In the genomic region with DNA sequence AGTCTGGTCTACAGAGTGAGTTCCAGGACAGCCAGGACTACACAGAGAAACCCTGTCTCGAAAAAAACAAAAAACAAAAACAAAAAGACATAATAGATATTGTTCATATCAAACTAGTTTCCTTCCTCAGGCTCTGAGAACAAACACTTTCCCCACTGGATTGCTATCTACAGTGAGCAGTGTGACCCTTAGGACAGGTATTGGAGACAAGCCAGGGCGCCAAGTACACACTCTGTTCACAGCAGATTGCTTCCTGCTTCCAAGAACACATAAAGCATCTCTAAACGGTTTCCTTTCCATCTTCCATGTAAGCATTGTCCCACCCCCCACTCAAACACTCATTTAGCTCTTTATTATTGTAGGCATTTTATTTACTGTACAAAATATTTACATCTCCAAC, we compare ENCODE assay signal across 27 mouse cellular contexts. TPM values are rescaled to one million over a fixed set of nuclear protein-coding genes. Genes with fewer than 3 reads are reported as not detected.
DNase-seq lines count a peak whose midpoint lies in the region; ATAC-seq and TF ChIP-seq lines count a peak whose summit lies in the region.
"Had no signal": no experiment of that assay in that cellular context is flagged by ENCODE, and none has a peak within 500 bp of the region (broad histone marks: within the 10 kb centered on the region; RNA-seq: fewer than 3 reads in every experiment).

No protein-coding gene starts in this region.

- peak in 1 of 2 experiments; percentile 29; a peak in 1 of 4 replicates for TF ChIP-seq EP300 in MEL (IDR thresholded peaks at IDR 0.05; ENCODE audit: low read depth in 1 of 2, low read length in 2 of 2)

- H3K4me3 ChIP-seq in kidney, adult 2 months (ENCODE audit: insufficient read depth, low read depth, low read length): no peak overlapping the region
- no peak overlapping the region for H3K4me3 ChIP-seq in MEL (ENCODE audit: control insufficient read depth in 1 of 2, insufficient read depth in 1 of 2, low read depth in 2 of 2, low read length in 2 of 2)
- H3K4me3 ChIP-seq in midbrain, embryonic 13.5 days (replicated peaks): no peak overlapping the region
- H3K4me3 ChIP-seq: embryonic facial prominence, embryonic 13.5 days; embryonic facial prominence, embryonic 15.5 days; erythroblast, embryonic 14.5 days; forebrain, embryonic 10.5 days; forebrain, embryonic 12.5 days had no signal

- no peak for TF ChIP-seq CTCF in kidney, adult 2 months (conservative IDR thresholded peaks at IDR 0.05; ENCODE audit: insufficient read depth, insufficient read length, low read depth, low read length)
- TF ChIP-seq CTCF in MEL (IDR thresholded peaks at IDR 0.05 in 2 of 3, conservative IDR thresholded peaks at IDR 0.05 in 1 of 3; ENCODE audit: control insufficient read depth in 1 of 3, insufficient read depth in 1 of 3, low read depth in 2 of 3, low read length in 3 of 3, poor library complexity in 1 of 3, severe bottlenecking in 1 of 3): no peak

- no peaks in the 10 kb centered on the region for H3K79me2 ChIP-seq in MEL (ENCODE audit: control insufficient read depth, insufficient read depth, low read length, poor library complexity)

- no peak for TF ChIP-seq RAD21 in MEL (IDR thresholded peaks at IDR 0.05; ENCODE audit: low read depth, low read length)

- no peaks in the 10 kb centered on the region for H3K9me3 ChIP-seq in MEL (replicated peaks; ENCODE audit: insufficient read depth, low read length)
- H3K9me3 ChIP-seq in midbrain, embryonic 13.5 days: no peaks in the 10 kb centered on the region
- H3K9me3 ChIP-seq: embryonic facial prominence, embryonic 13.5 days; embryonic facial prominence, embryonic 15.5 days; forebrain, embryonic 10.5 days; forebrain, embryonic 12.5 days; G1E had no signal

- DNase-seq in kidney, adult 2 months: peak; percentile 4
- no peak for DNase-seq in kidney, postnatal 4 days
- peak; percentile 49 for DNase-seq in MEL (ENCODE audit: low read depth, low spot score)
- no peak for DNase-seq in heart, postnatal 4 days
- DNase-seq: adrenal gland, adult 8-10 months; adrenal gland, postnatal 14 days; adrenal gland, postnatal 36 days; B cell, adult 2 months; cerebellum, adult 11-12 months; cerebellum, adult 2 months; cerebellum, adult 9-10 months; cerebellum, postnatal 10 days; cerebellum, postnatal 25 days had no signal

- no peak overlapping the region for H3K9ac ChIP-seq in MEL (ENCODE audit: control insufficient read depth, low read depth, low read length, poor library complexity, severe bottlenecking)
- no peak overlapping the region for H3K9ac ChIP-seq in midbrain, embryonic 13.5 days (replicated peaks)
- H3K9ac ChIP-seq: embryonic facial prominence, embryonic 13.5 days; embryonic facial prominence, embryonic 15.5 days; forebrain, embryonic 12.5 days had no signal

- H3K27ac ChIP-seq in kidney, adult 2 months (ENCODE audit: insufficient read depth, low read depth, low read length): no peak overlapping the region
- H3K27ac ChIP-seq in MEL (ENCODE audit: control insufficient read depth, low read depth, low read length): no peak overlapping the region
- H3K27ac ChIP-seq in midbrain, embryonic 13.5 days: no peak overlapping the region
- H3K27ac ChIP-seq: embryonic facial prominence, embryonic 13.5 days; embryonic facial prominence, embryonic 15.5 days; forebrain, embryonic 10.5 days; forebrain, embryonic 12.5 days had no signal

- H3K36me3 ChIP-seq in kidney, adult 2 months (ENCODE audit: control insufficient read depth, insufficient read depth, low read length): no peaks in the 10 kb centered on the region
- peaks cover 7 to 10% of the 10 kb centered on the region in 2 experiments for H3K36me3 ChIP-seq in MEL (ENCODE audit: control insufficient read depth in 1 of 2, insufficient read depth in 2 of 2, low read length in 2 of 2)
- peaks cover 62% of the 10 kb centered on the region for H3K36me3 ChIP-seq in midbrain, embryonic 13.5 days

- no peaks in the 10 kb centered on the region for H3K4me1 ChIP-seq in kidney, adult 2 months (ENCODE audit: control insufficient read depth, insufficient read depth, low read length)
- peaks cover 0 to 4% of the 10 kb centered on the region in 2 experiments; a peak in 2 of 4 replicates for H3K4me1 ChIP-seq in MEL (ENCODE audit: control insufficient read depth in 1 of 2, insufficient read depth in 2 of 2, low read length in 2 of 2)
- no peaks in the 10 kb centered on the region for H3K4me1 ChIP-seq in midbrain, embryonic 13.5 days (replicated peaks)
- H3K4me1 ChIP-seq: forebrain, embryonic 12.5 days had no signal

- no peaks in the 10 kb centered on the region for H3K27me3 ChIP-seq in kidney, adult 2 months (replicated peaks; ENCODE audit: control insufficient read depth, insufficient read depth, low read length)
- no peaks in the 10 kb centered on the region for H3K27me3 ChIP-seq in MEL (ENCODE audit: control insufficient read depth in 1 of 2, insufficient read depth in 2 of 2, low read length in 2 of 2)
- H3K27me3 ChIP-seq in midbrain, embryonic 13.5 days: no peaks in the 10 kb centered on the region
- H3K27me3 ChIP-seq: CH12.LX; embryonic facial prominence, embryonic 13.5 days; embryonic facial prominence, embryonic 15.5 days; forebrain, embryonic 12.5 days; Patski had no signal

- no peak overlapping the region for H3K4me2 ChIP-seq in midbrain, embryonic 13.5 days (replicated peaks)
- H3K4me2 ChIP-seq: embryonic facial prominence, embryonic 13.5 days; embryonic facial prominence, embryonic 15.5 days; forebrain, embryonic 12.5 days had no signal

- WGBS in kidney, adult 2 months: 52% methylated on average over 3 of the region's 3 CpGs
- WGBS in midbrain, embryonic 13.5 days: 92% methylated on average over 3 of the region's 3 CpGs

- TF ChIP-seq POLR2A in kidney, adult 2 months (IDR thresholded peaks at IDR 0.05; ENCODE audit: low read depth, low read length): no peak
- TF ChIP-seq POLR2A in MEL (IDR thresholded peaks at IDR 0.05; ENCODE audit: control insufficient read depth in 1 of 2, insufficient read depth in 1 of 2, low read depth in 1 of 2, low read length in 2 of 2, poor library complexity in 1 of 2): no peak

- peak; percentile 63 for ATAC-seq in megakaryocyte progenitor cell, adult 5-6 weeks (replicated peaks; ENCODE audit: poor library complexity)
- ATAC-seq in midbrain, embryonic 13.5 days: no peak
- ATAC-seq: activated CD4-positive, CD25-positive, alpha-beta regulatory T cell, adult 4 months; CD4-positive, CD25-positive, alpha-beta regulatory T cell, adult 4 months; forebrain, embryonic 14.5 days; forebrain, embryonic 16.5 days; Patski had no signal

TF ChIP-seq in MEL, 35 proteins besides CTCF, POLR2A, EP300 and RAD21:
- TF ChIP-seq TAL1 (IDR thresholded peaks at IDR 0.05; ENCODE audit: low read length) (peak; percentile 17; the same call in 1 of the 2 replicates), MAZ (IDR thresholded peaks at IDR 0.05; ENCODE audit: low read depth, low read length) (no peak), POLR2AphosphoS5 (IDR thresholded peaks at IDR 0.05; ENCODE audit: borderline replicate concordance, low read depth, low read length) (no peak), GATA1 (IDR thresholded peaks at IDR 0.05; ENCODE audit: low read depth, low read length) (0 out of 2 replicates have a peak, but pooled peaks have one; percentile 31), ETS1 (IDR thresholded peaks at IDR 0.05; ENCODE audit: low read depth, low read length) (no peak), MXI1 (IDR thresholded peaks at IDR 0.05; ENCODE audit: low read depth, low read length) (no peak), E2F4 (IDR thresholded peaks at IDR 0.05; ENCODE audit: borderline replicate concordance, low read depth, low read length) (no peak), BHLHE40 (IDR thresholded peaks at IDR 0.05; ENCODE audit: borderline replicate concordance, low read depth, low read length) (no peak)
TF ChIP-seq in MEL: peak in this region for 2.

RNA-seq across cellular contexts. Expression of a gene that starts 41.5 kb away (rescaled TPM):
- 1.5 and 2.2 TPM in 2 replicates for polyA plus RNA-seq in kidney, adult 2 months (2012; rRNA removed)
- 0.08 TPM in 1 of 2 replicates, not detected in the other for total RNA-seq in MEL (2012; rRNA removed)
- under 1 TPM in 1 of 2 experiments, not detected in 1; 0.01 TPM for polyA plus RNA-seq in MEL (2012; ENCODE audit: insufficient read depth in 1 of 2, insufficient read length in 2 of 2, low read depth in 1 of 2, low replicate concordance in 2 of 2, missing spikeins in 1 of 2)
- total RNA-seq in megakaryocyte progenitor cell, adult 5-6 weeks (2015): not detected in 2 replicates
- 1.2 TPM in 1 of 2 replicates, not detected in the other for total RNA-seq in megakaryocyte progenitor cell, adult 5-6 weeks (2017)
- 1 to 10 TPM; 7.6 to 8.9 TPM for total RNA-seq in heart, postnatal 4 days (2021)
- polyA plus RNA-seq in midbrain, embryonic 13.5 days (2015; fragmentation: Nextera tagmentation; extraction: Ambion mirVana): 0.13 TPM in 1 of 2 replicates, not detected in the other
- polyA plus RNA-seq: activated CD4-positive, CD25-positive, alpha-beta regulatory T cell, adult 4 months; CD4-positive, CD25-positive, alpha-beta regulatory T cell, adult 4 months; forebrain, embryonic 14.5 days; G1E had no signal

RNA-seq across cellular contexts. Expression of a gene that starts 52.9 kb away (rescaled TPM):
- polyA plus RNA-seq in kidney, adult 2 months (2012; rRNA removed): 41.2 and 52.0 TPM in 2 replicates
- 210 and 250 TPM in 2 replicates for total RNA-seq in MEL (2012; rRNA removed)
- 100 to 1,000 TPM in 1 of 2 experiments, not detected in 1; 172 TPM for polyA plus RNA-seq in MEL (2012; ENCODE audit: insufficient read depth in 1 of 2, insufficient read length in 2 of 2, low read depth in 1 of 2, low replicate concordance in 2 of 2, missing spikeins in 1 of 2)
- 151 and 155 TPM in 2 replicates for total RNA-seq in megakaryocyte progenitor cell, adult 5-6 weeks (2015)
- total RNA-seq in megakaryocyte progenitor cell, adult 5-6 weeks (2017): 121 and 125 TPM in 2 replicates
- total RNA-seq in heart, postnatal 4 days (2021): 10 to 100 TPM; 47.9 to 49.5 TPM
- 128 and 130 TPM in 2 replicates for polyA plus RNA-seq in midbrain, embryonic 13.5 days (2015; fragmentation: Nextera tagmentation; extraction: Ambion mirVana)

RNA-seq across cellular contexts. Expression of a gene that starts 52.9 kb away (rescaled TPM):
- polyA plus RNA-seq in kidney, adult 2 months (2012; rRNA removed): 20.7 and 23.3 TPM in 2 replicates
- 37.9 and 45.0 TPM in 2 replicates for total RNA-seq in MEL (2012; rRNA removed)
- 10 to 100 TPM; 37.2 to 82.5 TPM for polyA plus RNA-seq in MEL (2012; ENCODE audit: insufficient read depth in 1 of 2, insufficient read length in 2 of 2, low read depth in 1 of 2, low replicate concordance in 2 of 2, missing spikeins in 1 of 2)
- 28.0 and 30.5 TPM in 2 replicates for total RNA-seq in megakaryocyte progenitor cell, adult 5-6 weeks (2015)
- 39.7 and 43.2 TPM in 2 replicates for total RNA-seq in megakaryocyte progenitor cell, adult 5-6 weeks (2017)
- 10 to 100 TPM; 38.5 to 40.1 TPM for total RNA-seq in heart, postnatal 4 days (2021)
- polyA plus RNA-seq in midbrain, embryonic 13.5 days (2015; fragmentation: Nextera tagmentation; extraction: Ambion mirVana): 27.8 and 32.9 TPM in 2 replicates

Comparison
In these comparisons a context has a peak if more than half of its experiments do, and no peak if none do; other contexts are left out.
1. DNase-seq: peak in kidney, adult 2 months (single experiment) and MEL (single experiment); none in kidney, postnatal 4 days (0 of 2) and heart, postnatal 4 days (single experiment).